Mouse (Mus musculus): ENCODE measurements around the gene Ercc5. TPM values are rescaled to one million over a fixed set of nuclear protein-coding genes. Genes with fewer than 3 reads are reported as not detected.
A peak's percentile ranks its signal among the peaks of the same experiment; 100 is the strongest.

The Ercc5 gene
- 41.8 and 43.5 TPM in 2 replicates for polyA plus RNA-seq (2014; fragmentation: Nextera tagmentation; extraction: Ambion mirVana)

DNA sequence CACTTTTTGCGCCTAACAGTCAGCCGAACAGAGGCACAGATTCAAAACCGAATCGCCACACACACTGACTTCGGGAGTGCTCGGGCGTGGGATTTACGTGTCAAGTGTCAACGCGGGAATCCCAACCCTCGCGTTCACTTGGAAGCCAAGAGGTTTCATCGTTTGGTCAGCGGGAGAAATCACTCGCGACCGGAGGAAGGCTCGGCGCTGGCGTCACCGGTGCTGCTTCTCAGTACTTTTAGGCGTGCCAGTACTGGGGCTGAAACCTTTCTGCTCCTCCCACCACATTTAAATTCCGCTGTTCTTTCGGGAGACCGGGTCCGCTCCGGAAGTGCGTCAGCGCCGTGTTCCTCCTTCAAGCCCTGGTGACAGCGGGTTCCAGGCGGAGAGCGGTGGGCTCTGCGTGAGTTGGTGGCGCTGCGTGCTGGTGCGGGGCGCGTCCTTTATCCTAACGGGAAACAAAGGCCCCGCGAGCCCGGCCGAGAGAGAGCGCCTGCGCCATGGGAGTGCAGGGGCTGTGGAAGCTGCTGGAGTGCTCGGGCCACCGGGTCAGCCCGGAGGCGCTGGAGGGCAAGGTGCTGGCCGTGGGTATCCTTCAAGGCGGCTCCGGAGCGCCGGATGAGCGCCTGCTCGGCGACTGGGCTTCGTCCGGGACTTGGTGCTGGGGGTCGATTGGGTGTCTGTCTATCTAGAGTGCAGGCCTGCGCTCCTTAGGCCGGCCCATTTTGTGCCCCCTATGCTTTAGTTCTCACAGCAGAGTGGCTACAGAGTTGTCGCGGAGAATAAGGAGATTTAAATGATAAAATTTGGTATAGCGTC, at the start of gene Ercc5:
Gene Ercc5 (plus strand): TSS at position 182 of the 819 bp plus-strand sequence.
- H3K36me3 ChIP-seq (ENCODE audit: control insufficient read depth, insufficient read depth, low read length), result no peaks in the 10 kb centered on the region
- peak within 1 kb of the TSS; percentile 75 for H3K4me3 ChIP-seq (ENCODE audit: low read depth, low read length)
- peak; percentile 98 for DNase-seq (ENCODE audit: low spot score, missing footprints)
- H3K4me1 ChIP-seq (ENCODE audit: control insufficient read depth, insufficient read depth, low read length), result peaks cover 3% of the 10 kb centered on the region
- no peaks in the 10 kb centered on the region for H3K27me3 ChIP-seq (ENCODE audit: control insufficient read depth, insufficient read depth, low read length)
- under 1% methylated on average over 65 of the region's 66 CpGs for WGBS
- H3K9ac ChIP-seq (ENCODE audit: low read length), result peak within 1 kb of the TSS; percentile 93
- H3K9me3 ChIP-seq (ENCODE audit: control insufficient read depth, low read length), result no peaks in the 10 kb centered on the region
- peak within 1 kb of the TSS; percentile 98 for H3K27ac ChIP-seq (ENCODE audit: low read depth, low read length)
- peak; percentile 97 for ATAC-seq (ENCODE audit: low FRiP score)
- peak within 1 kb of the TSS; percentile 57 for H3K4me2 ChIP-seq

- H3K9ac ChIP-seq (ENCODE audit: low read length), result peak overlapping the region; percentile 83
- H3K4me1 ChIP-seq (ENCODE audit: control insufficient read depth, insufficient read depth, low read length), result peaks cover 9% of the 10 kb centered on the region; the same call in 1 of the 2 replicates
- H3K36me3 ChIP-seq (ENCODE audit: control insufficient read depth, insufficient read depth, low read length), result no peaks in the 10 kb centered on the region; the same call in 1 of the 2 replicates
- peak overlapping the region; percentile 83 for H3K4me3 ChIP-seq (ENCODE audit: low read depth, low read length)
- WGBS, result under 1% methylated on average over 54 of the region's 55 CpGs
- ATAC-seq (ENCODE audit: low FRiP score) (peak; percentile 85), DNase-seq (ENCODE audit: low spot score, missing footprints) (peak; percentile 94)
- H3K27ac ChIP-seq (ENCODE audit: low read depth, low read length), result peak overlapping the region; percentile 88
- no peaks in the 10 kb centered on the region for H3K9me3 ChIP-seq (ENCODE audit: control insufficient read depth, low read length)
- H3K27me3 ChIP-seq (ENCODE audit: control insufficient read depth, insufficient read depth, low read length), result no peaks in the 10 kb centered on the region
- peak overlapping the region; percentile 54 for H3K4me2 ChIP-seq
These were observed 45.9 kb upstream of the Ercc5 start for GRCm38 (mm10) chr1:44101448-44102225.

GRCm38 (mm10) chr1:44102259-44102717, 45.3 kb upstream of the Ercc5 start, which contains the start of gene Tex30:
Gene Tex30, minus strand, starts transcription at chr1:44102441.
- H3K9ac ChIP-seq (ENCODE audit: low read length), result peak within 1 kb of the TSS; percentile 83
- peak within 1 kb of the TSS; percentile 54 for H3K4me2 ChIP-seq
- under 1% methylated on average over 53 of the region's 55 CpGs for WGBS
- no peaks in the 10 kb centered on the region for H3K27me3 ChIP-seq (ENCODE audit: control insufficient read depth, insufficient read depth, low read length)
- no peaks in the 10 kb centered on the region; the same call in 1 of the 2 replicates for H3K36me3 ChIP-seq (ENCODE audit: control insufficient read depth, insufficient read depth, low read length)
- peak; percentile 97 for ATAC-seq (ENCODE audit: low FRiP score)
- H3K27ac ChIP-seq (ENCODE audit: low read depth, low read length), result peak within 1 kb of the TSS; percentile 88
- peaks cover 9% of the 10 kb centered on the region; the same call in 1 of the 2 replicates for H3K4me1 ChIP-seq (ENCODE audit: control insufficient read depth, insufficient read depth, low read length)
- DNase-seq (ENCODE audit: low spot score, missing footprints), result peak; percentile 99
- no peaks in the 10 kb centered on the region for H3K9me3 ChIP-seq (ENCODE audit: control insufficient read depth, low read length)
- peak within 1 kb of the TSS; percentile 83 for H3K4me3 ChIP-seq (ENCODE audit: low read depth, low read length)

DNA sequence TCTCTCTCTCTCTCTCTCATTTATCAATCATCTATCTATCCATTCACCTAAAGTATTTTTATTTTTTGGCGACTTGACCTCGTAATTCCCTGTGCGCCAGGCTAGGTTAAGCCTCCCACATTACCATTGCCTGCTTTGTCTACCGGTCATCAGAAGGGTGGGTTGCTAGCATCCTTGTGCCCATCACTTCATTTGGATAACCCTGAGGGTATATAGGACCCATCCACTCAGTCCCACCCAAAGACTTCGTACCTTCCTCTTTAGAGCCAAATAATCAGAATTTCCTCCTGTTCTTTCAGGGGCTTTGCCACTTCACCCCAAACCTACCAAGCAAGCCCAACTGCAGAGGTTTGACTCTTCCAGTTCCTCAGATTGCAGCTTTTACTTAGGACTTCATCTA, 44.6 kb upstream of the Ercc5 start:
- Histone ChIP-seq H3K9ac (ENCODE audit: low read length) (peak overlapping the region; percentile 83), H3K4me2 (peak overlapping the region; percentile 54), H3K27ac (ENCODE audit: low read depth, low read length) (no peak overlapping the region), H3K36me3 (ENCODE audit: control insufficient read depth, insufficient read depth, low read length) (peaks cover 1% of the 10 kb centered on the region; the same call in 1 of the 2 replicates), H3K27me3 (ENCODE audit: control insufficient read depth, insufficient read depth, low read length) (no peaks in the 10 kb centered on the region), H3K4me1 (ENCODE audit: control insufficient read depth, insufficient read depth, low read length) (peaks cover 9% of the 10 kb centered on the region; the same call in 1 of the 2 replicates), H3K4me3 (ENCODE audit: low read depth, low read length) (peak overlapping the region; percentile 83), H3K9me3 (ENCODE audit: control insufficient read depth, low read length) (no peaks in the 10 kb centered on the region)
- ATAC-seq (ENCODE audit: low FRiP score) (peak; percentile 12; the same call in 1 of the 2 replicates), DNase-seq (ENCODE audit: low spot score, missing footprints) (peak; percentile 89)
- 17% methylated on average over 5 of the region's 5 CpGs for WGBS

DNA sequence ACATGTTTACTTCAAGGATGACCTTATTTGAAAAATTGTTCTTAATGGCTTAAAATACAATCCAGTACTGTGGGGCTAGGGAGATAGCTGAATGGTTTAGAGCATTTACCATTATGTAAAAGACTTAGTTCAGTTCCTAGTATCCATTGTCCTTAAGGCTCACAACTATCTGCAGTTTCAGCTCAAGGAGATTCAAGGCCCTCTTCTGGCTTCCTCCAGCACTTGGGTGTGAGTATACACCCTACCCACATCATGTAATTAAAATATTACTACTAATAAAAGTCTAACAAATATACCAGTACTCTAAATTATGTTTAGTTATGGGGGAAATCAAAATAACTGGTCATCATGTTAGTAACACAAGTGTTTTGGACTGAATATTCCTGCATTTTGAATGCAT, 30.0 kb upstream of the Ercc5 start:
- no peak for ATAC-seq (ENCODE audit: low FRiP score)
- no peak for DNase-seq (ENCODE audit: low spot score, missing footprints)
- Histone ChIP-seq H3K27me3 (ENCODE audit: control insufficient read depth, insufficient read depth, low read length) (no peaks in the 10 kb centered on the region), H3K4me2 (peak overlapping the region; percentile 81), H3K36me3 (ENCODE audit: control insufficient read depth, insufficient read depth, low read length) (peaks cover 2% of the 10 kb centered on the region; the same call in 1 of the 2 replicates), H3K4me3 (ENCODE audit: low read depth, low read length) (no peak overlapping the region), H3K27ac (ENCODE audit: low read depth, low read length) (no peak overlapping the region), H3K9ac (ENCODE audit: low read length) (no peak overlapping the region), H3K9me3 (ENCODE audit: control insufficient read depth, low read length) (no peaks in the 10 kb centered on the region), H3K4me1 (ENCODE audit: control insufficient read depth, insufficient read depth, low read length) (peaks cover 6% of the 10 kb centered on the region; the same call in 1 of the 2 replicates)

- H3K4me3 ChIP-seq (ENCODE audit: low read depth, low read length), result peak within 1 kb of the TSS; percentile 69
- under 1% methylated on average over 39 of the region's 39 CpGs for WGBS
- ATAC-seq (ENCODE audit: low FRiP score) (peak; percentile 94), DNase-seq (ENCODE audit: low spot score, missing footprints) (peak; percentile 97)
- peak within 1 kb of the TSS; percentile 75 for H3K9ac ChIP-seq (ENCODE audit: low read length)
- H3K9me3 ChIP-seq (ENCODE audit: control insufficient read depth, low read length), result no peaks in the 10 kb centered on the region
- H3K4me2 ChIP-seq, result peak within 1 kb of the TSS; percentile 81
- H3K27ac ChIP-seq (ENCODE audit: low read depth, low read length), result peak within 1 kb of the TSS; percentile 93
- H3K4me1 ChIP-seq (ENCODE audit: control insufficient read depth, insufficient read depth, low read length), result peaks cover 6% of the 10 kb centered on the region; the same call in 1 of the 2 replicates
- no peaks in the 10 kb centered on the region for H3K27me3 ChIP-seq (ENCODE audit: control insufficient read depth, insufficient read depth, low read length)
- no peaks in the 10 kb centered on the region for H3K36me3 ChIP-seq (ENCODE audit: control insufficient read depth, insufficient read depth, low read length)
These were observed 29.1 kb upstream of the Ercc5 start, which contains the start of the genes Kdelc1 and Bivm for GRCm38 (mm10) chr1:44118239-44119054. Gene Kdelc1, minus strand, starts transcription at chr1:44118808. Gene Bivm, plus strand, starts transcription at chr1:44118957.

DNA sequence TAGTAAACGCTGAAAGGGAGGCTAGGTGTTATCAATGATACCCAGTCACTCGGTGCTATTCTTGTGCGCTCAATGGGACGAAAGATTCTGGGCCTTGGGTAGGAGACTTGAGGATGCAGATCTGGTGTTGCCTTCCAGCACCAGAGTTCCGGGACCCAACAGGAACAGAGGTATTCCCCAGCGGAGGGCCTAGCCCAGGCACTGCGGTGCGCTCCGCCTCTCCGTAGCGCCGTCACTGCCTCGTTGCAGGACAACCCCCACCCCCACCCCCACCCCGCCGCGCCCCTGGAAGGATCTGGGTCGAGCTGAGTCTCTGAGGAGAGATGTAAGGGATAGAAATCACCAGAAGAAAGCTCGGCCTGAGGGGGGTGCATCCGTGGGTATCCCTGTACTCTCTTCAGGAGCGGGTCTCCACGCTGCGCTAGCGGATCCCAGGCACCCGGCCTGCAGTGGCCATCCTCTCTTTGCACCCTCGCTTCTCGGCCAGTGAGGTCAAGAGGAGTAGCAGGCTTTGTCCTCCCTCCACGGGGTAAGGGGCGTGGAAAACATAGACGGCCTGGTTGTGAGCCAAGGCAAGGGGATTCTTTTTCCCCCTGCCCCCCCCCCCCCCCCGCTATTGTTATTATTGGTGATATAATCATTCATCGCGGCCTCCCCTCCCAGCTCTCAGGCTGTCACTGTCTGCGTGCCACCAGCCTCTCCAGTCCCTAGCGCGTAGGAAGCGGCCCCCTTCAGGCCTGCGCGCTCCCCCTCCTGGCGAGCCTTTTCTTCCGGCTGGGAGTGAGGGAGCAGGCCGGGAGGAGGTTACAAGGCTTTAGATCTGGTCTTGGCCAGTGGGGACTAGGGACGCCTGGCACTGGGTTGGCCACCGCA, 28.1 kb upstream of the Ercc5 start:
- Histone ChIP-seq H3K9ac (ENCODE audit: low read length) (peak overlapping the region; percentile 75), H3K4me3 (ENCODE audit: low read depth, low read length) (peak overlapping the region; percentile 69), H3K4me2 (peak overlapping the region; percentile 81), H3K4me1 (ENCODE audit: control insufficient read depth, insufficient read depth, low read length) (peaks cover 6% of the 10 kb centered on the region; the same call in 1 of the 2 replicates), H3K27ac (ENCODE audit: low read depth, low read length) (peak overlapping the region; percentile 93), H3K36me3 (ENCODE audit: control insufficient read depth, insufficient read depth, low read length) (no peaks in the 10 kb centered on the region), H3K27me3 (ENCODE audit: control insufficient read depth, insufficient read depth, low read length) (no peaks in the 10 kb centered on the region), H3K9me3 (ENCODE audit: control insufficient read depth, low read length) (no peaks in the 10 kb centered on the region)
- WGBS, result 1% methylated on average over 42 of the region's 43 CpGs
- ATAC-seq (ENCODE audit: low FRiP score) (peak; percentile 89), DNase-seq (ENCODE audit: low spot score, missing footprints) (peak; percentile 97)

All from midbrain, embryonic 11.5 days (tissue).